Mouse (Mus musculus) liver, adult 2 months (tissue): ENCODE measurements at regions not wholly inside any gene's neighbourhood (a gene's known extent, or its start where the extent isn't known, plus 50 kb on each side); places are given as distances from the start of the nearest gene placed in this dataset.

Experiments used
- CTCF ChIP-seq: fragments of 200-500 bp; IDR thresholded peaks from 2 replicates; pipeline ENCODE4 v1.5.1; 2011; ENCODE audit warnings: low read depth, low read length, control low read depth
- POLR2A ChIP-seq: fragments of 200-500 bp; IDR thresholded peaks from 2 replicates; pipeline ENCODE4 v1.6.1; 2011; ENCODE audit warnings: low read length, control low read depth; ENCODE audit not compliant: insufficient read depth; ENCODE audit errors: extremely low read depth

GRCm38 (mm10) chr13:48153248-48153647 lies 107.8 kb upstream of the Id4 start:
- TF ChIP-seq POLR2A (no peak), CTCF (no peak)
